Mouse (Mus musculus) bone marrow, adult 2 months (tissue): ENCODE measurements around the gene C1qtnf9.

Experiments used
- CTCF ChIP-seq: fragments of 200-500 bp; IDR thresholded peaks from 2 replicates; pipeline ENCODE4 v1.5.1; 2011; ENCODE audit warnings: low read length, control low read depth; ENCODE audit not compliant: control insufficient read depth, insufficient read depth
- POLR2A ChIP-seq: fragments of 200-500 bp; IDR thresholded peaks from 2 replicates; pipeline ENCODE4 v1.6.1; 2011; ENCODE audit warnings: low read depth, mild to moderate bottlenecking, control low read depth, low read length, borderline replicate concordance; ENCODE audit not compliant: control insufficient read depth

DNA sequence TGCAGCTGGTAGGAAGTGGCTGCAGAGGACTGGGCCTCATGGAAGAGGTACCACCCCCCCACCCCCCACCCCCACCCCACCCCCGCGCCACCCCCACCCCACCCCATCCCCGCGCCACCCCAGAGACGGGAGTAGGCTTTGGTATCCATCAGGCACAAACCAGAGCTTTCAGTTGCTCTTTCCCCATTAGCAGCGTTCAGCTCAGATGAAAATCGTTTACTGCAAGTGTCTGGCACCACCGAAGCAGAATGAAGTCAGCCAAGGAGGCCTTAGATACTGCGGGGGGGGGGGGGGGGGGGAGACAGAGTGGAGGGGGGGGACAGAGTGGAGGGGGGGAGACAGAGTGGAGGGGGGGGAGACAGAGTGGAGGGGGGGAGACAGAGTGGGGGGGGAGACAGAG lies 28.8 kb upstream of the C1qtnf9 start:
- TF ChIP-seq CTCF (no peak), POLR2A (no peak)
